Mouse (Mus musculus): ENCODE data around the gene Vash1. TPM values are rescaled to one million over a fixed set of nuclear protein-coding genes. Genes with fewer than 3 reads are reported as not detected.

The Vash1 gene
- polyA plus RNA-seq, 1 experiment from 2014 or later: 5.5 TPM

DNA sequence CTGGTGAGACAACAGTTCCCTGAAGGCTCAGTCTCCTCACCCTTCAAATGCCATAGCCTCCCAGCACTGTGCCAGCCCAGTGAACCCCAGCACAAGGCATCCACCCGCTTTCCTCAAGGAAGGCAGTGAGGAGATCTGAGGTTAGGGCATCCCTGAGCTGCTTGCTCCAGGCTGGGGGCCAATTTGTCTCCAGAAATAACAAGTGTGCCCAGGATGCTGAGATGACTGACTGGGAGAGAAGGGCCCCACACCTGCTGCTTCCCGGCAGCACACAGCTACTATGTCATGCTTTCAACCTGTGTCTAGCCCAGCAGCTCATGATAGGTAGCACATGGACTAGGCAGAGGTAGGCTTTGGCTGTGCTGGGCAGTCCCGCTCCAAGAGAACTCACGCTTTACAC is 23.0 kb downstream of the Vash1 start:
- Histone ChIP-seq H3K27me3 (replicated peaks; ENCODE audit: control insufficient read depth, insufficient read depth, low read length) (no peaks in the 10 kb centered on the region), H3K27ac (ENCODE audit: low read length) (no peak overlapping the region), H3K9me3 (ENCODE audit: control insufficient read depth, low read length) (no peaks in the 10 kb centered on the region), H3K36me3 (ENCODE audit: control insufficient read depth, insufficient read depth, low read length) (no peaks in the 10 kb centered on the region), H3K4me2 (ENCODE audit: low read depth, low read length) (no peak overlapping the region), H3K4me3 (ENCODE audit: low read length) (no peak overlapping the region), H3K9ac (ENCODE audit: low read depth, low read length) (no peak overlapping the region), H3K4me1 (ENCODE audit: control insufficient read depth, insufficient read depth, low read length) (peaks cover 4% of the 10 kb centered on the region; the same call in 1 of the 2 replicates)
- ATAC-seq: no peak
- WGBS: 89% methylated on average over 4 of the region's 4 CpGs

DNA sequence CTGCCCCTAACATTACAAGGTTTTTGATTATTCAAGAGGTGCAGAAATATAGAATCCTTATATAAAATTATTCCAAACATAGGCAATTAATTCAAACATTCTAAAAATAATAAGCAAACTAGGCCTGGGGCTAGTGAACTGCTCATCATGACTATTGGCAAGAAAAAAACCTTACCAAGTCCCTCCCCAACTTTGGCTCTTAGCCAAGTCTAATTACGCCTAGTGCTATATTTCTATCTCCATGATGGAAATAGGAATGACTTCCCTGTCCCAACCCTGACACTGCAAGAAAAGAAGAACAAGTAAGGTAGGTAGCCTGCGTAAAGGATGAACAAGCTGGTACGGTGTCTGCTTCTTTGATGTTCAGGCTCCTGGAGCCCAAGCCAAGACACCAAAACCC is 24.2 kb downstream of the Vash1 start:
- Histone ChIP-seq H3K4me1 (ENCODE audit: control insufficient read depth, insufficient read depth, low read length) (peaks cover 4% of the 10 kb centered on the region; the same call in 1 of the 2 replicates), H3K4me3 (ENCODE audit: low read length) (no peak overlapping the region), H3K9ac (ENCODE audit: low read depth, low read length) (no peak overlapping the region), H3K27ac (ENCODE audit: low read length) (no peak overlapping the region), H3K4me2 (ENCODE audit: low read depth, low read length) (no peak overlapping the region), H3K27me3 (replicated peaks; ENCODE audit: control insufficient read depth, insufficient read depth, low read length) (no peaks in the 10 kb centered on the region), H3K36me3 (ENCODE audit: control insufficient read depth, insufficient read depth, low read length) (no peaks in the 10 kb centered on the region), H3K9me3 (ENCODE audit: control insufficient read depth, low read length) (no peaks in the 10 kb centered on the region)
- 88% methylated on average over 3 of the region's 3 CpGs for WGBS
- ATAC-seq: no peak

DNA sequence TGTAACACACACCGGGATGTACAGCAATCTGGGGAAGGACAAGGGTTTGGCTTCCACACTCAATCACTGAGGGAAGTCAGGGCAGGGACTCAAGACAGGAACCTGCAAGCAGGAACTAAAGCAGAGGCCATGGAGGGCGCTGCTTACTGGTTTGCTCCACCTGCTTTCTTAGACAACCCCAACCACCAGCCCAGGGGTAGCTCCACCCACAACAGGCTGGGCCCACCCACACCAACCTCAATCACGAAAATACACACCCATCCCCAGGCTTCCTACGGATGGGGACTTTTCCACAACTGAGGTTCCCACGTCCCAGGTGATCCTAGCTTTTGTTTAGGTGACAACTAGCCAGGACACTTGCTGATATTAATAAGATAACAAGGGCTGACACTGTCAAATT is 27.3 kb downstream of the Vash1 start:
- Histone ChIP-seq H3K27ac (ENCODE audit: low read length) (no peak overlapping the region), H3K4me1 (ENCODE audit: control insufficient read depth, insufficient read depth, low read length) (no peaks in the 10 kb centered on the region), H3K9ac (ENCODE audit: low read depth, low read length) (no peak overlapping the region), H3K36me3 (ENCODE audit: control insufficient read depth, insufficient read depth, low read length) (no peaks in the 10 kb centered on the region), H3K4me2 (ENCODE audit: low read depth, low read length) (no peak overlapping the region), H3K4me3 (ENCODE audit: low read length) (no peak overlapping the region), H3K9me3 (ENCODE audit: control insufficient read depth, low read length) (no peaks in the 10 kb centered on the region), H3K27me3 (replicated peaks; ENCODE audit: control insufficient read depth, insufficient read depth, low read length) (no peaks in the 10 kb centered on the region)
- WGBS: 89% methylated on average over 5 of the region's 5 CpGs
- no peak for ATAC-seq

DNA sequence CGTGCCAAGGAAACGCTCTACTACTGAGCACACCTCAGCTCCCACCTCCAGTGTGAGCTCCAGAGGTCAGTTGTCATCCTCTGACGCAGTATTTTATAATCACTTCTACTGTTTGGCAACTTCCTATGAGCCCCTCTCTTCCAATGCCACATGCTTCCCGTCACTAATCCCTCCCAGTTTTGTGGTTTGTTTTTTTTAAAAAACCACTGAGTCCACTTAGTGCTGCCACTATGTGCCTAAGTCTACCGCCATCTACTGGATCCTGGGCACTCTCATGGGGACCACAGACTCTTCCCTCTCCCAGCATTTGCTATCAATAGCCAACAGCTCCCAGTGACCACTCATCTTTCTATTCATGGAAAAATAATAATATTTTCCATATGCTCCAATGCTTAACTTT is 35.5 kb downstream of the Vash1 start:
- no peaks in the 10 kb centered on the region for H3K27me3 ChIP-seq (replicated peaks; ENCODE audit: control insufficient read depth, insufficient read depth, low read length)
- H3K27ac ChIP-seq (ENCODE audit: low read length): no peak overlapping the region
- no peak for ATAC-seq
- no peaks in the 10 kb centered on the region for H3K4me1 ChIP-seq (ENCODE audit: control insufficient read depth, insufficient read depth, low read length)
- H3K9ac ChIP-seq (ENCODE audit: low read depth, low read length): no peak overlapping the region
- no peaks in the 10 kb centered on the region for H3K36me3 ChIP-seq (ENCODE audit: control insufficient read depth, insufficient read depth, low read length)
- no peaks in the 10 kb centered on the region for H3K9me3 ChIP-seq (ENCODE audit: control insufficient read depth, low read length)
- no peak overlapping the region for H3K4me2 ChIP-seq (ENCODE audit: low read depth, low read length)
- 69% methylated on average over 5 of the region's 5 CpGs for WGBS
- H3K4me3 ChIP-seq (ENCODE audit: low read length): no peak overlapping the region

DNA sequence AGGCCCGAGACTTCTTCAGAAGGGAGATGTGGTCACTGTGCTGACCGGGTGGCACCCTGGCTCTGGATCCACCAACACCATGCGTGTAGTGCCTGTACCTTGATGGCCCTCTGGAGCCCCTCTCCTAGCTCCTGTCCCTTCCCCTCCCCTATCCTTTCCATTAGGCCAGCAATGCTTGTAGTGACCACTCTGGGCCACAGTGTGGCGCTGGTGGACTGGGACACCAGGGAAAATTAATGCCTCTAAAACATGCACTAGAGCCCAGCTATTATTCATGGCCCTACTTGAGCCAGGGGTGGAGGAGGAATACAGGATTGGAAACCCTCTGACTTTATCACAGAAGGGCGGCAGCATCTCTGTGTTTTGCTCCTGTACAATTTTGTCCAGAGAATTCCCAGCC is 36.9 kb downstream of the Vash1 start:
- Histone ChIP-seq H3K4me1 (ENCODE audit: control insufficient read depth, insufficient read depth, low read length) (no peaks in the 10 kb centered on the region), H3K36me3 (ENCODE audit: control insufficient read depth, insufficient read depth, low read length) (no peaks in the 10 kb centered on the region), H3K27me3 (replicated peaks; ENCODE audit: control insufficient read depth, insufficient read depth, low read length) (no peaks in the 10 kb centered on the region), H3K4me3 (ENCODE audit: low read length) (no peak overlapping the region), H3K9ac (ENCODE audit: low read depth, low read length) (no peak overlapping the region), H3K4me2 (ENCODE audit: low read depth, low read length) (no peak overlapping the region), H3K9me3 (ENCODE audit: control insufficient read depth, low read length) (no peaks in the 10 kb centered on the region), H3K27ac (ENCODE audit: low read length) (no peak overlapping the region)
- ATAC-seq: no peak
- WGBS: 60% methylated on average over 5 of the region's 5 CpGs

DNA sequence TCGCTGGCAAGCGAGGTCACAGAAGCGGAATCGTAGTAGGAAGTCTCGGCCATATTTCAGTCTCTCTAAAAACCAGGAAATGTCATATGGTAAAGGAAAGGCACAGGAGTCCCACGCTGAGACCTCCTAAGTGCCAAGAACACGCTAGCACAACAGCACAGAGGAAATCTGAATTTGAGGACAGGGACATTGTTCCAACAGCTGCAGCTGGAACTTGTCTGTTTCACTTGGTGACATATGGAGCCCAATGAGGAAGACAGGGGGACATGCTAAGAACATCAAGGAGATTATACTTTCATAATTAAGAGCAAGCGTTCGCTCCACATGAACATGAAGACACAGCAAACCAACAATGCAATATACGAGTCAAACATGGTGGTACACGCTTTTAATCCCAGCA is 38.5 kb downstream of the Vash1 start:
- 90% methylated on average over 11 of the region's 11 CpGs for WGBS
- H3K27ac ChIP-seq (ENCODE audit: low read length): no peak overlapping the region
- H3K9me3 ChIP-seq (ENCODE audit: control insufficient read depth, low read length): no peaks in the 10 kb centered on the region
- ATAC-seq: no peak
- no peaks in the 10 kb centered on the region for H3K4me1 ChIP-seq (ENCODE audit: control insufficient read depth, insufficient read depth, low read length)
- H3K4me3 ChIP-seq (ENCODE audit: low read length): no peak overlapping the region
- no peak overlapping the region for H3K4me2 ChIP-seq (ENCODE audit: low read depth, low read length)
- no peak overlapping the region for H3K9ac ChIP-seq (ENCODE audit: low read depth, low read length)
- H3K27me3 ChIP-seq (replicated peaks; ENCODE audit: control insufficient read depth, insufficient read depth, low read length): no peaks in the 10 kb centered on the region
- H3K36me3 ChIP-seq (ENCODE audit: control insufficient read depth, insufficient read depth, low read length): no peaks in the 10 kb centered on the region

DNA sequence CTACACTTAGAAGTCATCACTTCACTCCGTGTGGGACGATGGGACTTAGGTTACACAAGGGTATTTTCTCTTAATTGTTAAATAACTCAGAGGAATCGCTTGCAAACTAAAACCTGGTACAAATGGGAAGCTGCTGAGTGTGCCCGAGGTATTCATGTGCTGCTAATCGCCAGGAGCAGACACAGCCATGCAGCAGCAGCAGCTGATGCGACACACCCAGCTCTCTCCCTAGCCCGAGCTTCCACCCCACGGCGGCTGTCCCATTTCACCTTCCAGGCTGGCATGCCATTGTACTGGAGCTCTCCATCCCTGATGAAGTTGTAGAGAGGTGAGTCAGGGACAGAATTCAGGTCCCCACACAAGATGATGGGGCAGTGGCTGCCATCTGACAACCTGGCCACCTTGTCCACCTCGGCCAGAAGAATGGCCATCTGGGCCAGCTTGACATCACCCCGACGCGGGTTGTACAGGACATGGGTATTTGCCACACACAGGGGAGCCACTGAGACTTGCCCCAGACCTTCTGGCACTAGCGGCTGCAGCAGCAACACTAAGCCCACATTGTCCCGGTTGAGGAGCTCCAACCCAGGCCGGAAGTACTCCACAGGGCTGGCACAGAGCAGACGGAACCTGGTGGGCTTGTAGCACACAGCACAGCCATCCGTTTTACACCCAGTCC is 41.6 kb downstream of the Vash1 start:
- Histone ChIP-seq H3K9ac (ENCODE audit: low read depth, low read length) (no peak overlapping the region), H3K4me1 (ENCODE audit: control insufficient read depth, insufficient read depth, low read length) (no peaks in the 10 kb centered on the region), H3K4me2 (ENCODE audit: low read depth, low read length) (no peak overlapping the region), H3K27me3 (replicated peaks; ENCODE audit: control insufficient read depth, insufficient read depth, low read length) (no peaks in the 10 kb centered on the region), H3K9me3 (ENCODE audit: control insufficient read depth, low read length) (no peaks in the 10 kb centered on the region), H3K27ac (ENCODE audit: low read length) (no peak overlapping the region), H3K4me3 (ENCODE audit: low read length) (no peak overlapping the region), H3K36me3 (ENCODE audit: control insufficient read depth, insufficient read depth, low read length) (no peaks in the 10 kb centered on the region)
- 83% methylated on average over 18 of the region's 18 CpGs for WGBS
- no peak for ATAC-seq

DNA sequence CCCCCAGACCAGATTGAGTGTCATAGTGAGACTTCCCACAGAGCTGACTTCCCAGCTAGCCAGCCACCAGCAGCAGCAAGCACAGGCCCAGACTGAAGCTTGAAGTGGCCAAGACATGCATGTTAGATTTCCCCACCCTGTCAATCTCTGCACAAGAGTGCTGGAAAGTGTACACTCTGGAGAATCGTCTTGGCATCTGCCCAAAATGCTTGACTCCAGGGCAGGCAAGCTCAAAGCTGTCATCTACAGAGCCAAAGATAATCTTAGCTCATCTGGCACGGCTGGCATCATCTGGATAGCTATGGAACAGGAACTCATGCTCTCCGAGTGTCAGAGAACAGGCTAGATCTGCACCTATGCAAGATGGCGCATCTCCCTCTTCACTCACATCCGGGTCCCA is 43.0 kb downstream of the Vash1 start:
- H3K4me2 ChIP-seq (ENCODE audit: low read depth, low read length): no peak overlapping the region
- H3K9me3 ChIP-seq (ENCODE audit: control insufficient read depth, low read length): no peaks in the 10 kb centered on the region
- WGBS: 82% methylated on average over 5 of the region's 5 CpGs
- no peak overlapping the region for H3K9ac ChIP-seq (ENCODE audit: low read depth, low read length)
- no peaks in the 10 kb centered on the region for H3K4me1 ChIP-seq (ENCODE audit: control insufficient read depth, insufficient read depth, low read length)
- H3K36me3 ChIP-seq (ENCODE audit: control insufficient read depth, insufficient read depth, low read length): no peaks in the 10 kb centered on the region
- H3K27me3 ChIP-seq (replicated peaks; ENCODE audit: control insufficient read depth, insufficient read depth, low read length): no peaks in the 10 kb centered on the region
- no peak overlapping the region for H3K4me3 ChIP-seq (ENCODE audit: low read length)
- ATAC-seq: no peak
- no peak overlapping the region for H3K27ac ChIP-seq (ENCODE audit: low read length)

DNA sequence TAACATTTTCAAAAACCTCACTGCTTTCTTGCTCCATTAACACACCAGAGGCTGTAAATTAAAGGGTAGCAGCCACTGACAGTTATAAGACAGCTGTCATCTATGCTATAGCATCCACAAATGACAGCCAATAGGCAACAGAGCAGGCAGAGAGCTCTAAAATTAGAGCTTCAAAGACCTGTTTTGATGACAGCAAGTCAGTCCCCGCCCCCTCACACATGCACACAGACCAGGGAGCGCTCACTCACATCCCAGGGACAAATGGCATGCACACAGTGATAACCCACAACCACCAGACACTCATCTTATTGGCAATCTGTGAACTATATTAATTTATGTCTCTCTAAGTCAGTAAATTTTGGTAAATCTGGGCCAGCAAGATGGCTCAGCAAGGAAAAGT is 45.8 kb downstream of the Vash1 start:
- Histone ChIP-seq H3K27me3 (replicated peaks; ENCODE audit: control insufficient read depth, insufficient read depth, low read length) (no peaks in the 10 kb centered on the region), H3K27ac (ENCODE audit: low read length) (no peak overlapping the region), H3K9me3 (ENCODE audit: control insufficient read depth, low read length) (no peaks in the 10 kb centered on the region), H3K36me3 (ENCODE audit: control insufficient read depth, insufficient read depth, low read length) (no peaks in the 10 kb centered on the region), H3K4me2 (ENCODE audit: low read depth, low read length) (no peak overlapping the region), H3K9ac (ENCODE audit: low read depth, low read length) (no peak overlapping the region), H3K4me1 (ENCODE audit: control insufficient read depth, insufficient read depth, low read length) (no peaks in the 10 kb centered on the region), H3K4me3 (ENCODE audit: low read length) (no peak overlapping the region)
- 89% methylated on average over 2 of the region's 2 CpGs for WGBS
- no peak for ATAC-seq

DNA sequence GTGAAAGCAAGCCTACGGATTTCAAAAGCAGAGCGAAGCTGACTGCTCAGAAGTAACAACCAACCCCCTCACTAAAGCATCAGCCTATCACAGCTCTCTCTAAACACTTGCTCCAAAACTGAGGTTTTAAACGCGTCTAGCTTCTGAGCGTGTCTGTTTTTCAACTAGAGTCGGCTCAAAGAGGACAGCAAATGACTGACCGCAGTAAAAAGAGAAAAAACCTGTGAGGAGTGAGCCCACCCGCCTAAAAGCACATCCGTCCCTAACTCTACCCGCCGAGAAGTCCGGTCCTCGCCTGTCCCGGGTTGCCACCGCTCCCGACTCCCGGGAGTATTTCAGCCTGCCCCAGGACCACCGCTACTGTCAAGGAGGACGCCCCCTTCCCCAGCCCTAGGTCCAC is 47.2 kb downstream of the Vash1 start:
- H3K4me1 ChIP-seq (ENCODE audit: control insufficient read depth, insufficient read depth, low read length): no peaks in the 10 kb centered on the region
- WGBS: under 1% methylated on average over 19 of the region's 19 CpGs
- H3K27ac ChIP-seq (ENCODE audit: low read length): no peak overlapping the region
- no peaks in the 10 kb centered on the region for H3K36me3 ChIP-seq (ENCODE audit: control insufficient read depth, insufficient read depth, low read length)
- no peaks in the 10 kb centered on the region for H3K27me3 ChIP-seq (replicated peaks; ENCODE audit: control insufficient read depth, insufficient read depth, low read length)
- peak overlapping the region; percentile 88 for H3K4me2 ChIP-seq (ENCODE audit: low read depth, low read length)
- H3K9ac ChIP-seq (ENCODE audit: low read depth, low read length): peak overlapping the region; percentile 76
- no peaks in the 10 kb centered on the region for H3K9me3 ChIP-seq (ENCODE audit: control insufficient read depth, low read length)
- peak overlapping the region; percentile 74 for H3K4me3 ChIP-seq (ENCODE audit: low read length)
- peak; percentile 24; the same call in 1 of the 2 replicates for ATAC-seq

Data from intestine, embryonic 16.5 days (tissue).